Mouse (Mus musculus): ENCODE data around the gene Prdm11. TPM values are rescaled to one million over a fixed set of nuclear protein-coding genes. Genes with fewer than 3 reads are reported as not detected.

Gene Prdm11
- polyA plus RNA-seq, 1 experiment from 2014 or later: 2.2 TPM

- H3K36me3 ChIP-seq (replicated peaks): no peaks in the 10 kb centered on the region
- H3K4me3 ChIP-seq (replicated peaks): no peak overlapping the region
- H3K27me3 ChIP-seq: no peaks in the 10 kb centered on the region
- H3K4me2 ChIP-seq: no peak overlapping the region
- H3K27ac ChIP-seq (replicated peaks): no peak overlapping the region
- H3K4me1 ChIP-seq (replicated peaks): no peaks in the 10 kb centered on the region
- no peak overlapping the region for H3K9ac ChIP-seq
- WGBS (ENCODE audit: insufficient replicate concordance): 32% methylated on average over 7 of the region's 7 CpGs
- no peaks in the 10 kb centered on the region for H3K9me3 ChIP-seq (replicated peaks)
- no peak for ATAC-seq (ENCODE audit: insufficient read depth)
Measured at GRCm38 (mm10) chr2:92931061-92931460, 114.9 kb downstream of the Prdm11 start.

GRCm38 (mm10) chr2:92929696-92930095, 116.3 kb downstream of the Prdm11 start:
- Histone ChIP-seq H3K4me3 (replicated peaks) (no peak overlapping the region), H3K27me3 (no peaks in the 10 kb centered on the region), H3K36me3 (replicated peaks) (no peaks in the 10 kb centered on the region), H3K9ac (no peak overlapping the region), H3K4me1 (replicated peaks) (no peaks in the 10 kb centered on the region), H3K27ac (replicated peaks) (no peak overlapping the region), H3K9me3 (replicated peaks) (no peaks in the 10 kb centered on the region), H3K4me2 (no peak overlapping the region)
- 45% methylated on average over 5 of the region's 5 CpGs for WGBS (ENCODE audit: insufficient replicate concordance)
- ATAC-seq (ENCODE audit: insufficient read depth): no peak

- ATAC-seq (ENCODE audit: insufficient read depth): no peak
- H3K27me3 ChIP-seq: no peaks in the 10 kb centered on the region
- no peaks in the 10 kb centered on the region for H3K36me3 ChIP-seq (replicated peaks)
- H3K27ac ChIP-seq (replicated peaks): no peak overlapping the region
- no peaks in the 10 kb centered on the region for H3K4me1 ChIP-seq (replicated peaks)
- WGBS (ENCODE audit: insufficient replicate concordance): 51% methylated on average over 6 of the region's 6 CpGs
- no peak overlapping the region for H3K4me3 ChIP-seq (replicated peaks)
- no peak overlapping the region for H3K4me2 ChIP-seq
- no peaks in the 10 kb centered on the region for H3K9me3 ChIP-seq (replicated peaks)
- no peak overlapping the region for H3K9ac ChIP-seq
Measured at GRCm38 (mm10) chr2:92924677-92925259, 121.2 kb downstream of the Prdm11 start.

- no peak overlapping the region for H3K4me2 ChIP-seq
- H3K9ac ChIP-seq: no peak overlapping the region
- no peaks in the 10 kb centered on the region for H3K9me3 ChIP-seq (replicated peaks)
- no peaks in the 10 kb centered on the region for H3K4me1 ChIP-seq (replicated peaks)
- WGBS (ENCODE audit: insufficient replicate concordance): 68% methylated on average over 4 of the region's 4 CpGs
- ATAC-seq (ENCODE audit: insufficient read depth): no peak
- peaks cover 19% of the 10 kb centered on the region for H3K27me3 ChIP-seq
- H3K27ac ChIP-seq (replicated peaks): no peak overlapping the region
- no peaks in the 10 kb centered on the region for H3K36me3 ChIP-seq (replicated peaks)
- H3K4me3 ChIP-seq (replicated peaks): no peak overlapping the region
Measured at GRCm38 (mm10) chr2:92920709-92921108, 125.3 kb downstream of the Prdm11 start.

GRCm38 (mm10) chr2:92917405-92918142, 128.4 kb downstream of the Prdm11 start:
- ATAC-seq (ENCODE audit: insufficient read depth): no peak
- Histone ChIP-seq H3K27ac (replicated peaks) (no peak overlapping the region), H3K36me3 (replicated peaks) (no peaks in the 10 kb centered on the region), H3K9me3 (replicated peaks) (no peaks in the 10 kb centered on the region), H3K4me2 (no peak overlapping the region), H3K4me3 (replicated peaks) (no peak overlapping the region), H3K4me1 (replicated peaks) (no peaks in the 10 kb centered on the region), H3K27me3 (peaks cover 50% of the 10 kb centered on the region), H3K9ac (no peak overlapping the region)
- 32% methylated on average over 7 of the region's 7 CpGs for WGBS (ENCODE audit: insufficient replicate concordance)

- no peak for ATAC-seq (ENCODE audit: insufficient read depth)
- H3K4me1 ChIP-seq (replicated peaks): no peaks in the 10 kb centered on the region
- no peaks in the 10 kb centered on the region for H3K9me3 ChIP-seq (replicated peaks)
- H3K27ac ChIP-seq (replicated peaks): no peak overlapping the region
- peaks cover 54% of the 10 kb centered on the region for H3K27me3 ChIP-seq
- H3K9ac ChIP-seq: no peak overlapping the region
- 9% methylated on average over 10 of the region's 10 CpGs for WGBS (ENCODE audit: insufficient replicate concordance)
- no peaks in the 10 kb centered on the region for H3K36me3 ChIP-seq (replicated peaks)
- H3K4me2 ChIP-seq: no peak overlapping the region
- no peak overlapping the region for H3K4me3 ChIP-seq (replicated peaks)
Measured at GRCm38 (mm10) chr2:92915659-92916631, 130.0 kb downstream of the Prdm11 start.

Other genes with a start within 250 kb of the Prdm11 start
- 0.14 and 0.15 TPM in 2 replicates for gene Syt13, start 131.1 kb downstream of the Prdm11 start, polyA plus RNA-seq (2015; fragmentation: Nextera tagmentation; extraction: Ambion mirVana)
- 3.4 and 3.7 TPM in 2 replicates for gene Trp53i11, start 141.4 kb upstream of the Prdm11 start, polyA plus RNA-seq (2015; fragmentation: Nextera tagmentation; extraction: Ambion mirVana)